Mouse (Mus musculus): ENCODE measurements at regions not wholly inside any gene's neighbourhood (a gene's known extent, or its start where the extent isn't known, plus 50 kb on each side); places are given as distances from the start of the nearest gene placed in this dataset.
A peak's percentile ranks its signal among the peaks of the same experiment; 100 is the strongest.

DNA sequence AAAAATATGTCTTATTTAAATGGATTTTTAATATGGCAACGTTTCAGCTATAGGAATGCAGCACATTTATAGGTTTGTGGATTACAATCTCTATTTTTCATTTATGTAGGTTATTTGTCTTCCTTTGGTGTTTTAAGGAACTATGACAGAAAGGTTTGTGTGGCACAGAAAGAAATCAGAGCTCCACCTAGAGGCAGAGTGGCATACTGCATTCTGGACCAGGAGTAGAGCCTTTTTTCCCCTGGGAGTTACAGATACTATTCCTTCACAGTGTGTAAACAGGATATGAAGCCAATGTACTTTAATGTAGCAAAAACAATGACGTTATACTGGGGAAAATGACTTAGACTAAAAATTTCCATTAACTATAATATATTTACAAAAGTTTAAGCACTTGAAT, 94.9 kb upstream of the St8sia4 start:
- peak; percentile 59 for DNase-seq

DNA sequence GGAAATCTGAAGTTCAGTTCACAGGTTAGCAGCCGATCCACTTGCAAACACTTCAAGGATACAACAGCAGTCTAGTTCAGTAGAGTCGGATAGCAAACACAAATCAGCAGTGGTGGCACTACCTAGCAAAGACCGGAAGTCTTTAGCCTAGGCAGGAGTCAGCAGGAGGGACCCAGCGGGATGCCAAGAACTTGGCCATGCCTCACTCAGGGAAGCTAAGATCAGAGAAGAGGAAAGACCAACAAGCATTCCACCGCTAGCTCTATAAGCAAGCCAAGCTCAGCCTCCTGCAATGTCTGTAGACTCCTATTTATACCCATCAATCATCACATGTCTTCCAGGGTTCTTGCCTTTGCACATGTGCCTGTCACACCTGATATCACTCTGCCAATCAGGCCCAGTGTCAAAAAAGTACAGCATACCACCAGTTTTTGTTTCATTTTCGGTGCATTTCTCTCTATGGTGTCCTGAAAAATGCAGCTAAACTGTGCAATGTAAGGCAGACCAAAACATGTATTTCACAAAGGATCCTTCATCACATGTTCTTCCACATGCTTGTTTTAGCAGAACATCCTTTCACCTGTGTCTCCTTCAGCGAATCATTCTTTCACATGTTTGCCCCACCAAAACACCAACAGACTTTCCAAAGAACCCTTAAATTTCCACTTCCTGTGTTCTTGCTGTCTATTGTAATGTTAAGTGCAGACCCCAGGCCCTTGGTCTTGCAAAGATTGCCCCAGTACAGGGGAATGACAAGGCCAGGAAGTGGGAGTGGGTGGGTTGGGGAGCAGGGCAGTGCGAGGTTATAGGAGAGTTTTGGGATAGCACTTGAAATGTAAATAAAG, 86.9 kb upstream of the St8sia4 start:
- no peak for DNase-seq

DNA sequence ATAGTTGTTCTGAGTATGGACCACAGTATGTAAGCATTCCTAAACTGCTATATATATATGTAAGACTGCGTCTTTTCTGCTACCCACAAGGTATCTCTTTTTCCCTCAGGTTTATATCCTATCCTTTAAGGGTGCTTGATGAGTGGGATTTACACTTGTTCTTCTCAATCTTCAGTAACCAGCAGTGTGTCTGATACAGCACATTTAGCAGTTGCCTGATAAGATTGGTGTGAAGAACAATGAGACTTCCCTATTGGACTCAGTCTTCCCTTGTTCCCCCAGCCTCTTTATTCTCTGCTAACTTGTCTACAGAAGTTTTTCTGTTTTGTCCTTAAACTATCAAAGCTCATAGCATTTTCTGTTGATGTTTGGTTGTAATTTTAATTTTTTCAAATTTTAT, 86.1 kb upstream of the St8sia4 start:
- DNase-seq: no peak

DNA sequence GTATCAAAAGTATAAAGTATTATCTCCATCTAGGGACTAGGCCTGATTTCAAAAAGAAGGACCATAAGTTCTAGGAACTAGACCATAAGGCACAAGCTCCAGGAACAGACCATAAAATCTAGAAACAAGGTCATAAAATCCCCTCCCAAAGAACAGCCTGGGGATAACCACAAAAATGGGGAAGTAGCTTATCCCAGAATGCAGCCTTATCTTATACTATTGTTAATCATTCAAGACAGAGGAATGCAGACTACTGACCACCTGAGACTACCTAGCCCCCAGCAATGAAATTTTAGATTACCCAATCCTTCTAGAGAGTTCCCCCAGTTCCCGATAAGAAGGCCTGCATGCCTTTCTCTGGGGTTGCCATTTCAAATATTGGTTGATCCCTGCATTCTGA, 81.6 kb upstream of the St8sia4 start:
- DNase-seq: no peak

DNA sequence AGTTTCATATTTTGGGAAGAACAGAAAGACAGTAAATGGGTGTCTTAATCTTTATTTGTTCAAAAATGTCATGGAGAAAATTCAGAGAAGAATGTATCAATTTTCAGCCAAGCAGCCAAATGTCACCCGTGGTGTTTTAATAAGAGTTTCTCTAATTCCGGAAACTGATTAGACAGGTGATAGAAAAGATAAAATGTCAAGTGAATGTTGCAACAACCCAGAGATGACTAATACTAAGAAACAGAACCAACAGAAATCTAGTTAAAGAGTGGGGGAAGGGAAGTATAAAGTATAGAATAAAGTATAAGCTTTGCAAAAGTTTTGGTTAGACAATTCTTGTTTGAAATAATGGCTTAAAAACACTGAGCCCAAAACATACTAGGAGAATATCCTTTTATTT, 79.9 kb upstream of the St8sia4 start:
- DNase-seq: no peak

DNA sequence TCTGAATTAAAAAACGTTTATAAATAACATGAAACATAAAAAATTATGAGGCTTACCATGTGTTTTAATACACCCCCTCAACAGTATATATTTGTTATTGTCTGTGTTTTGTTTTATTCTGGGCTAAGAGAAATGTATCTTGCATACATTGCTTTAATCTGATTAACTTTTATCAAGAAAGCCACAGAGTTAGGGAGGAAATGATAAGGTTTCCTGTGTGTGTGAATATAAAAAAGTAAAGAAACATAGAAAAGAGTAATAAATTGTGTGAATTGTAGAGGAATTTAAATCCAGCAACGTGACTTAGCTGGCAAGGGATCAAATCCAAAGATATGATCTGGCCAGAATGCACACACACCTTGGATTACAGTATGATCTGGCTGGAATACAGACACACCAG, 77.1 kb upstream of the St8sia4 start:
- DNase-seq: no peak

DNA sequence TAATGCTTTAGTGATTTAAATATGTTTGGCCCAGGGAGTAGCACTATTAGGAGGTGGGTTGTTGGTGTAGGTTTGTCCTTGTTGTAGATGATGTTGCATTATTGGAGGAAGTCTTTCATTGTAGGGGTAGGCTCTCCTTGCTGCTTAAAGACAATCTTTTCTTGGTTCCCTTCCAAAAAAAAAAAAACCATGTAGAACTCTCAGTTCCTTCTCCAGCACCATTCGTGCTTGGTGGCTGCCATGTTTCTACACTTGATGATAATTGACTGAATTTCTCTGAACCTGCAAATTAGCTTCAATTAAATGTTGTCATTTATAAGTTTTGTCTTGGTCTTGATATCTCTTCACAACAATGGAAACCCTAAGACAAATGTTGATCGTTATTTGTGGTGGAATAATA, 76.0 kb upstream of the St8sia4 start:
- DNase-seq: no peak

DNA sequence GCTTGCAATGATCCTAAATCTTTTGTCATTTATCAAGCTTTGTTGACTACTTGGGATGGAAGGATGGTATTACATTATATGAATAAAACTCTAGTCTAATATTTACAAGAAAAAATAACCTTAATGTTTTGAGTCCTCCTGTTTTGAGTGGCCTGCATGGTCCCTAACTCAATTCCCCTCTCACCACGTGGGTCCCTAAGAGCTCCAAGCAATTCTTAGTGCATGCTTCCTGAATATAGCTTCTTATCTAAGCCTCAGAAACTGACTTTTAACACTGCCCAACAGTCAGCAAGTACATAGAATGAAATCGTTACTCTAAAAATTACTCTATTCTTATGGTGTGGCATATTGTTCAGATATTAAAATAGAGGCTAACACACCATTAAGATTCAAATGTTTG, 52.1 kb upstream of the St8sia4 start:
- no peak for DNase-seq

DNA sequence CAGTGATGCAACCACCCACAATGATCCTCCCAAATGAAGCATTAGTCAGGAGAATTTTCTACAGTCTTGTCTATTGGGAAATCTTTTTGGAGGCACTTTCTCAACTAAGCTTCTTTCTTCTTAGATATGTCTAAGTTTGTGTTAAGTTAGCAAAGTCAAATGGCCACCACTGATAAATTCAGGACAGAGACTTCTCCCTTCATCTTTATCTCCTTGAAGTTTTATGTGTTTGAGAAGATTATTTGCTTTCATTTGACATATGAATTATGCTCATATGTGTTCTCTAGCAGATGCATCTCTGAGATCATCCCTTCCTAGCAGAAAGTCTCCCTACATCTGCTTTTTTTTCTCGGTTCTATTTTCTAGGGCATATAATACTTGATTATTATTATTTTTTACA, 51.4 kb upstream of the St8sia4 start:
- no peak for DNase-seq
